Mouse (Mus musculus) monocyte, adult 5-6 weeks (primary cell): ENCODE measurements at regions not wholly inside any gene's neighbourhood (a gene's known extent, or its start where the extent isn't known, plus 50 kb on each side); places are given as distances from the start of the nearest gene placed in this dataset.
A peak's percentile ranks its signal among the peaks of the same experiment; 100 is the strongest.

Experiments
- ATAC-seq: fragments of 153-309, 156-312 bp; replicated peaks from 2 replicates; pipeline ENCODE4 v1.8.0; 2017; ENCODE audit warnings: mild to moderate bottlenecking; ENCODE audit not compliant: low TSS enrichment, insufficient number of reproducible peaks, severe bottlenecking, poor library complexity, low FRiP score

DNA sequence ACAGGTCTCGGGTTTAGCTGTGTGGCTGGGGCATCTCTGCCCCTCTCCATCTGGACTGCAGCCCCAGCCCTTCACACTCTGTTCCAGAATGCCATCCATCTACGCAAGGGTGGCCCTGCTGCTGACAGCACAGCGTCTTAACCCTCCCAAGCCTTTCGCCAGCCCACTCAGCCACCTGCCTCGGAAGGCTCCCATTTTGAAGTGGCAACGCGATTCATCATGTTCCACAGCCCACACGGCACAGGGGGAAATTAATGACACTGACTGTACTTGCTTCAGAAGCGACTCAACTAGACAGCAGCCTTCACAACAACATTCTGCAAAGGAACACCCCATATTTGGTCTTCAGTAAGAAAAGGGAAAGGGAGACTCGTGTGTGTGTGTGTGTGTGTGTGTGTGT lies 151.8 kb upstream of the Noct start:
- ATAC-seq: no peak

DNA sequence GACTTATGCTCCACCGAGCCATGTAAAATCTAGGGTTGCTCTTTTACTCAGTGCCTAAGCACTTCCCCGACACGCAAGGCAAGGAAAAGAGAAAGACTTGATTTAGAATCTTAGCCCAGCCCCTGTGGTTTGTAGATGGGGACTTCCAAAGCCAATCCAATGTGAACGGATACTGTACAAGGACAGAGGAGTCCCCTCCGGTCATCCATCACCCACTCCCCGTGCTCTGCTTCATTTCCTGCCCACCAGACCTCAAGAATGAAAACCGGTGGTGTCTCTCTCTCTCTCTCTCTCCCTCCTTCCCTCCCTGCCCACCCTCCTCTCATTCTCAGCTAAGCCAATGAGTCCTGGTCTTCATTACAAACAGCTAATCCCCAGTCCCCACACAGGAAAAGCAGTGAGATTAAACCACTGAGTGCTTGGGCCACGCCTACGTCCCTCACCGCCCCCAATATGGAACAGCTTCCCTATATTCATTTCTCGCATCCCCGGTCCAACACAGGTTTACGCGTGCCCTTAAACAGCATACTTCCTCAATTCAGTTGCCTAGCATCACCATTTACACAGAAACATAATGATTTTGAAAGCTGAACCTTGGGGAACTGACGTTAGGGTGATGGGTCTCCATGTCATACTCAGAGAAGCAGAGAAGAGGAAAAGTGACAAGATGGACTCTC lies 151.1 kb upstream of the Noct start:
- 0 out of 2 replicates have a peak, but pooled peaks have one; percentile 17 for ATAC-seq

DNA sequence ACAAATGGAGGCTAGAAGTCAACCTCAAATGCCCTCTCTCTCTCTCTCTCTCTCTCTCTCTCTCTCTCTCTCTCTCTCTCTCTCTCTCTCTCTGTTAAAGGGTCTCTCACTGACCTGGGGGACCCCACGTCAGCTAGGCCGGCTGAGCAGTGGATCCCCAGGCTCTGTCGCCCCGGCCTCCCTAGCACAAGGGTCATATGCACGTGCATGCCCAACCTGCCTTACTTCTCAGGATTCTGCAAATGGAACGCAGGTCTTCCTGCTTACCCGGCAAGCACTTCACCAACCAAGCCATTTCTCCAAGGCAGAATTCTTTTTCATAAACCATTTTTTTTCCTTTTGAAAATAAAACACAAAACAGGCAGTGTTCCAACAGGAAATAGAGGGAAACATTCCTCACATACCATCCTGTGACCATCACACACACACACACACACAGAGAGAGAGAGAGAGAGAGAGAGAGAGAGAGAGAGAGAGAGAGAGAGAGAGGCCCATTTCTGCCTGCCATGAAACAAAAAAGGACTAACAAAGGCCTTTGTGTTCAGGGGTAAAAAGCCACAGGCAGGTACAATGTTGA lies 150.4 kb upstream of the Noct start:
- no peak for ATAC-seq

DNA sequence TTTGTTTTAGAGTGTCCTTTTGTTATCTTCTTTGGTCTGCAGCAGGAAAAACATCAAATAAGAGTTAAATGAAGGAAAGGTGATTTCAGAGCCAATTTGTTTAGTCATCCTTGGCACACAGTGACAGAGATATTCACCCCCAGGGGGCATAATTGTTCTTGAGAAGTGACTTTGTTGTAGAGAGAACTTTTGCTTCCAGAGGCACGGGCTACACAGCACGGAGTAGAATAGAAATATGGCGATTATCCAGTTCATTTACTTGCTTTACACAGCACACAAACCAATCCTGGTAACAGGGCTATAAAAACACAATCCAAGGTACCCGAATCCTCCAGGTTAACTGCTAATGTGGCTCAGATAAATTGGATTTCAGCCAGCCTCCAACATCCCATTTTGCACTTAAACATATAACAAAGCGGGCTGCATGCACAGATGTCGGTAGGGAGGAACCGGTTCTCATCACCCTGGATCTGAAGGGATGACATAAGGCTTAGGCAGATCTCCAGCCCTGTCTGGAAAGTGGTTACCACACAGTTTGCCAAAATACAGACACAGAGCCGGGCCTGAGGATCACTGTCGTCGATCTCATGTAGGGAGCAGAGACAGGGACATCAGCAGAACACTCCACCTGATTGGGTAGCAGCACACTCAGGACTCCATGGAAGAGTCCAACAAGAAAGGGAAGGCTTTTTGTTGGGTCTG lies 148.9 kb upstream of the Noct start:
- ATAC-seq: no peak

DNA sequence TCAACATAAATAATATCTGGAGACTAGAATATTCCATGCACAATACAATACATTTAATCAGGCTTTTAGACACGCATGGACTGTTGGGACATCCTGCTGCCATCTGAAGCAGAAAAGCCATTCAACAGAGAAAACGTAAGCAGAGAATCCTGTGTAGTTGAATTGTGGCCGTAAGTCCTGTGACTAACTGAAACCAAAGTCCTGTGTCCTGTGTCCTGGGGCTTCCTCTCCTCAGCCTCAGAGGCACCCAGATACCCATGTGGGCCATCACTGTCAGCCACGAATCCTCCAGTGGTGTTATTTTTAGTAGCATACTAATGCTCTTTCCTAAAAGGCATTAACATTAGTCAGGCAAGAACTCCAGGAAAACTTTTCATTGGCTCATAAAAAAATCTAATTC lies 145.8 kb upstream of the Noct start:
- no peak for ATAC-seq

DNA sequence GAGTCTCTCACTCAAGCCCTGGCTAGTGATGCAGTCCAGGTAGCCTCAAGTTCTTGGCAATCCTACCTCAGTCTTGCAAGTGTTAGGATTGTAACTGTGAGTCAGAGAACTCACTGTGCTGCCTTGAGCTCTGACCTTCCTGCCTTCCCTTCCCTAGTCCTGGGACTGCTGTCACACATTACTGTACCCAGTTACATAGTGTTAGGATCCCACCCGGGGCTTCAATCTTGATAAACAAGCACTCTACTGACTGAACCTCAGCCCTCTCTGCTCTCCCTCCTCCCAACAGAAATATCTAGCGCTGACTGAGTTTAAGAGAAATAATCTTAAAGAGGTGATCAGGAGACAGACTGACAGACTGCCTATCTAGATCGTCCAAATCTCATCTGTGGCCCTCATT lies 143.8 kb upstream of the Noct start:
- ATAC-seq: no peak

DNA sequence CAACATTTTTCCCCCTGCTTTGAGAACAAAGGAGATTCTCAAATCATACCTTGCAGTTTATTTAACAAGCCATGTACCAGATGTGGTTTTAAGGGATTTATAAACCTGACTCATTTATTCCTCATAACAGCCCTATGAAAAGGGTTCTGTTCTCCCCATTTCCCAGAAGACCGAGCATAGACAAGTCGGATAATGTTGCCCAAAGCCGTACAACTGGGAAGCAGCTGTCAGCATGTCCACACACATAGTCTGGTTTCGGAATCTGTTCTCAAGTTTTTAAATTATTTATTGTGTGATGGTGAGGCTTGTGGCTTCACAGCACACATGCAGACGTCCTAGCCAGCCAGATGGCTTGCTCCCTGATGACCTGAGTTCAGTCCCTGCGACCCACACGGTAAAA lies 143.4 kb upstream of the Noct start:
- ATAC-seq: no peak

DNA sequence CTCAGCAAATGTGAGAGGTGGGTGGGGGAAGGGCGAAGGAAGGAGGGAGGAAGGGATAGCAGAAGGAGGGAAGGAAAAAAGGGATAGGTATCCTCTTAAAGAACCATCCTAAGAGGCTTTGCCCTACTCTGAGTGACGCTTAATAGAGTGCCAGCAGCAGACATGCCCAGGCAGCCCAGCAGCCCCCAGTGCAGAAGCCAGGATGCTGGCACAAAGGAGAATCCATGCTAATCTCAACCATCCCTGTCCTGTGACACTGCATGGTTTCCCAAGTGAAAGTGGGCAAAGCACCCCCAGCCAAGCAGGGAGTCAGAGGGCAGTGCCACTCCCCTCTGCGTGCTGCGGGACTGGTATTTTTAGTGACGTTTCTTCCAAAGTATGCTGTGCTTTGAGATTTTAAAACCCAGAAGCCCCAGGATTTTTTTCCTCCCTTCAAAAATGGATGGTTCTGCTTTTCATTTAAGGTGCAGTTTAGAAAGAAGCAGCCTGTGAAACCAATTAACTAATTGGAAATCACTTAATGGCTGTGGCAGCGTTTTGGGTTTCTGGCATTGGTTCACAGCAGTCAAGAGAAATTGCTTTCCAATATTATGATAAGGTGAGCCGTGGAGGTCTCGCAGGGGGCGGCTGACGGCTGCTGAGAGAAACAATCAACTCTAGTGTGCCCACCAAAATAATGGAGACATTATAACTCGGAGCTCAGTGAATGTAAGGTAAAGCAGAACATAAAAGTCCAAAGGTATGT lies 141.2 kb upstream of the Noct start:
- ATAC-seq: no peak

DNA sequence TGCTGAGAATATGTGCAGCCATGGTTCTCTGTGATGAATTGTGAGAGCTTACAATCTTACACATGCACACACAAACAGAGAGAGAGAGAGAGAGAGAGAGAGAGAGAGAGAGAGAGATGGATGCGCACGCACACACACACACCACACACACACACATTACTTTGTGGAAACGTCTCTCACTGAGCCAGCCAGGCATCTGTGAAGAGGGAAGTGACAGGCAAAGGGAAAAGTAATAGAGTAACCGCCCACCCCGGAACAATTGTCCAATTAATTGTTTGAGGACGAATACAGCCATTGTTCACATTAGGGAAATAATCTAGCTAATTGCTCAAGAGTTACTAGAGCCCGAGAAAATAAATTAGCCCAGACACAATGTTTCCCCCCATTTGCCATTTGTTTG lies 140.7 kb upstream of the Noct start:
- no peak for ATAC-seq

DNA sequence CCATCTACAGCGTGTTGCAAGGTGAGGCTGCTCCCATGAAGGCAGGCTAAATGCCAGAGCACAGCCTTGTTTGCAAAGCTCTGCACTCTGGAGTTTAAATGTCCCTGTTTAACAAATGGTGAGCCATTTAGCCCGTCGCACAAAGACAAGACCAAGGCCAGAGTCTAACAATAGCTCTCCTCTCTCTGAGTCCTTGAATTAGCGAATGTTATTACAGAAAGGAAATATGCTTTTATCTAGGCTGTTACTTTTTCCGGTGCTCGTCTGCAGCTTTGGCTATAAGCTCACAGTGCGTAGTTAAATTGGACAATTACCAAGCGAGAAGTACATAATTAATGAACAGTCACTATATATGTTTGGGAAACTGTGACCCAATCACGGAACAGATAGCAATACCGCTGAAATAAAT lies 137.8 kb upstream of the Noct start:
- ATAC-seq: no peak

DNA sequence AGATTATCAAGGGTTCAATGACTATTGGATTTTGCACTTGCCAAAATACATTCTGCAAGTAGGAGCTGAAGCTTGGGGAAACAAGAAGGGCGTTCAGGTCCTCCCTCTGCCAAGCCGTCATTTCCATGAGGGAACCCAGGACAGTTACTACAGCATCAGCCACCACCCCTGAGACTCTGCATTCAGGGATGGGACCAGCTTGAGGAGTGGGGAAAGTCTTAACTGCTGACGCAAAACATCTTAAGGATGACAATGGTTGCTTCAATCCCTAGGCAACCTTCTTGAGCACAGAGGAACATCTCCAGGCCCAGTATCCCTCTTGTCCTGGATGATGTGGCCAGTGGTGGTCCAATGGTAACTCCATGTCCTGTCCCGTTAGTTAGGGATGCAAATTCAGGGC lies 137.2 kb upstream of the Noct start:
- no peak for ATAC-seq

DNA sequence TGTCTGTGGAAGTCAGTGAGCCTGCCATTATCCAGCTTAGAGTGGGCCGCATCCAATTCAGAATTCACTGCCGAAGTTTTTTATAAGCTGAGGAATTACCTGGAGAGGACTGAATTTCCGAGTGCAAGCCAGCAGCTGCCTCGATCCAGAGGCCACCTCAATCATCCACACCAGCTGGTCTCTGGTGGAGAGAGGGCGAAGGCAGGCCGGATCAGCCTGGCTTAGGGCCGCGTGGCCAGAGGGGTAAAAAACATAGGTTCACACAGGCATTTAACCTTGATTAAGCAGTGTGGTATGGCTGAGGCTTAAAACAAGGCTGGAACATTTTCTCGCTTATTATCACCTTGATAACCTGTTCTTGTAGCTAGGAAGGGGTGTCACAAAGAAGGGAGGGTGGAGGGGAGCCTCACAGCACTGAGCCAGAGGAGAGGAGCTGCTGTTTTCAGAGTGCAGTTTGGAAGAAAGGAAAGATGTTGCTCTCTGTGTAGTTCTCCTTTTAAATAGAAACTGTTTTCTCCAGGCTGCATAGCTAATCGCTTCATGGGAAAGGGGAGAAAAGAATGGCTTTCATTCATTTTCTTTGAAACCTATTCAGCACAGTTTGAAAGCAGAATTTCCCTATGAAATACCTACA lies 135.1 kb upstream of the Noct start:
- ATAC-seq: no peak

DNA sequence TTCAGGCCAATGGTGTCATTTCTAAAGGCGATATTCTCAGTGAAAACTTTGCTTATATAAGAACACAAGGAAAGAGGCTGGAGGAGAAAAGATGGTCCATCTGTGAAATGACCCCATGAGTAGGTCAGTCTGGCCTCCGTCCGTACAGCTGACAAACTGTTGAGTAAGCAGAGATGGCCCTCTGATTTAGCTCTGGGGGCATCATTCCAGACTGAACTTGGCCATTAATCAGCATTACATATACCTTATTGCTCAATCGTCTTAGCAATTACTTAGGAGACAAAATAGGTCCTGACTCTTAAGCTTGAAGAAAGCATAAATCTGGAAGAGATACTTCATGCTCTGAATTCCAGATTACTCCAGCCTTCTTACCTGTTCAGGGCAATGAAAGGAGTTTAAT lies 132.8 kb upstream of the Noct start:
- ATAC-seq: no peak

DNA sequence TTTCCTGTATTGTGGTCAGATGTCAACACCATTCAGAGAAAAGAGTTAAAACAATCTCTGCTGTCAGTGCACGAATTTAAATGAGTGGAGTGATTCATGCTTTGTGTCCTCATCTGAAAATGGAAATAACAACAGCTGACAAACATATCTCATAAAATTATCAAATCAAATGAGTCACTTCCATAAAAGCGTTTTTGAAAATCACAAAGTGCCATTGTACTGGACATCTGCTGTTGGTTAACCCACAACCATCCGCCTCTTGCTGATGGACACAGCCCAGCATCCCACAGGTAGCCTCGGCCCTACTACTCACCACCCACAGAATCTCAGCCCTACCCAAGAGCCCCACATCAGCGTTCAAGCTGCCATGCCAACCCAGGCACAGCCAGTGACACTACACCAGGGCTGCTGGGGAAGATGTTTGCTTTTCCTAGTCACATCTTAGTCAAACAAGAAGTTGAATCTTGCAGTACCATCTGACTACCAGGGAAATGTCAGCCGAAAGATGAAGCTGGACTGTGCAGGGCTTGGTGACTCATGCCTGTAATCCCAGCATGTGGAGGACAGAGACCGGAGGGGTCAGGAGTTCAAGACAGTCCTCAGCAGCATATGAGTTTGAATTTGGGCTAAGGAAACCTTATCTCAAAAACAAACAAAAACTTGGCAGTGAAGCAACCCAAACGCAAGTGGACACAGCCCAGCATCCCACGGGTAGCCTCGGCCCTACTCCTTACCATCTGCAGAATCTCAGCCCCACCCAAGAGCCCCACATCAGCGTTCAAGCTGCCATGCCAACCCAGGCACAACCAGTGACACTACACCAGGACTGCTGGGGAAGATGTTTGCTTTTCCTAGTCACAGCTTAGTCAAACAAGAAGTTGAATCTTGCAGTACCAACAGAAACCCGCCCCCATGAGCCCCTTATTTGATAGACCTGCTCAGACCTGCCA lies 131.9 kb upstream of the Noct start:
- no peak for ATAC-seq

DNA sequence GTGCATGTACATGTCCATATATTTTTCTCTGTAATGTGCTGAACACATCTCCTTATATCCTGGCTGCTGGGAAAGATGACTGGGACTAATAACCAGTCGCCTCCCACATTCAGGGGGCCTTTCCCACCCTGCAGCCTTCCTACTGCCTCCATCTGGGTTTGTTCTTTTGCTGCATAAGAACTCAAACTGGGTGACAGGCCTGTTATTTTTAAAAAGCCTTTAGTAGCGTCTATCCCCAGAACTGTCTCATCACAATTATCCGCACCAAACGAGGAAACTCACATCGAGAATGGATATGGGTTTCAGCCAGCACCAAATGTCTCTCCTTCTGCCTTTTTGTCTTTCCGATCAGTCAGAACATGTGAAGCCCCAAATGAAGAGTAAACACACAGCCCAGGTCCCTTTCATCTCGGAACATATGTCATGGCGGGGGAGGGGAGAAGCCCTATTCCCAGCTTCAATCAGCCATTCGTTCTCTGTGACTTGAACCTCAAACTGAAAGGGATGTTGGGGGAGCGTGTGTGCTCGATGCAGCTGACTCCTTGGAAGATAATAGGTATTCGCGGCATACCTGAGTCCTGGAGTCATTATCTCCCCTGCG lies 128.3 kb upstream of the Noct start:
- ATAC-seq: no peak

DNA sequence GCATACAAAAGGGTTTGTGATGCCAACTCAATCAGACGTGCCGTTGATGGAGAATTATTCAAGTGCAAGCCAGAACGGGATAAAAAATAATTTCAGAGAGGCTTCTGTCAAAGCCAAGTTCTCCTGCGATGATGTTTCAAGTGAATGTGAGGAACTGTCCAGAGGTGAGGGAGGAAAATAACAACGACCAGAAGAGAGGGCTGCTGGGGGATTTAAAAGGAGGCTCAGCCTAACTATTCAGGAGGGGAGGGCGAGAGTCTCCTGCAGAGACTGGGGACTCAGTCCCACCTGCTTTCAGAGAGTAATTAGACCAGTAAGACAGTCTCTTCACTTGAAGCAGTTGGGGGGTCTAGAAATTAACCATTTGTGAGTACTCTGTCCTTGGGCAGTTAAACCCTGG lies 127.7 kb upstream of the Noct start:
- ATAC-seq: no peak

DNA sequence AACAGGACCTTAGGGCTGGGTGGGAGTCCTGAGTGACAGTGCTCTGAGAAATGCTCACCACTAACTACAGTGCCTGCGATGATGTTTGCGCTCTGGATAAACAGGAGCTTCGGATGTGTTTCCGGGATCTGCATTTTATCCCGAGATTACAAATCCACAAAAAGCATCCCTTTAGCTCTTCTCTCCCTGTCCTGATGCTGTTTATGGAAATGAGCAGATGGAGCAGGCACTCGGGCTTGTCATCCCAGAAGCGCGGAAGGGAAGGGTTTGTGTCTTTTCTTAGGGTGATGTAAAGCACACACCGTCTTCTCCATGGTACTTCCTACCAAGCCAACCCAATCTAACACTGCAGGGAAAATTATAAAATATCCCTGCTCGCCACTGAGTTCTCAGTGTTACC lies 126.9 kb upstream of the Noct start:
- ATAC-seq: no peak

DNA sequence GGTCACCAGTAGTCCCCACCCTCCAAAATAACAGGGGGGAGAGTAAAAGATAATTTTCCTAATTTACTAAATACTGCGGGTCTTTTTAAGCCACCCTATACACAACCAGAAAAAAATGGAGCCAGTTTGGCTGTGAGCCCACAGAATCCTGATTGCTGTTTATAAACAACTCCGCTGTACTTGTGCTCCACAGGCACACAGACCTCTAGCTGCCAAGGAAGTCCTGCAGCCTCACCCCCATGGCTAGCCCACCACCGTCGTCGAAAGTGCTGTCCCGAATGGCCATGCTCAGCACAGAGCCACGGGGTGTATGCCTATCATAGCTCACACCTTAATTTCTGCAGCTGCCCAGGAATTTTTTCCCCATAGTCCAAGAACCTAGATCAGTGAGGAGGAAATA lies 124.3 kb upstream of the Noct start:
- ATAC-seq: no peak
